Mouse (Mus musculus): ENCODE results near the gene Hadhb.

The Hadhb gene

DNA sequence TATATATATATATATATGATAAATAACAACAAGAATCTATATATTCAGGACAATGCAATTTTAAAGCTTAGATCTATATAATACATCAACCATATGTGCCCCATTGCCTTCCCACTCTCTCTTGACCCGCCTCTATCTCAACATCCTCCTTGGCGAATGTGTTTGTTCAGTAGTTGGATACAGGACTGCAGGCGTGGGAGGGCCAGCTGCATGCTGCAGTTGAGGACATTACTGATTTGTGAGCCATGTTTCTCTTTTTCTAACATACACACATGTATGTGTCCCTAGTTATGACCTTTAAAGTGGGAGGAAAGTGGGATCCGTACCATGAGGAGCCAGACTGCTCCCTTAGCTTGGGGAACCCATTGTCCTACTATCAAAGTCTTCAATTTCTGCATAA, 23.8 kb upstream of the Hadhb start:
- no peak for DNase-seq

GRCm38 (mm10) chr5:30132173-30132572, 22.9 kb upstream of the Hadhb start:
- no peak for DNase-seq

DNA sequence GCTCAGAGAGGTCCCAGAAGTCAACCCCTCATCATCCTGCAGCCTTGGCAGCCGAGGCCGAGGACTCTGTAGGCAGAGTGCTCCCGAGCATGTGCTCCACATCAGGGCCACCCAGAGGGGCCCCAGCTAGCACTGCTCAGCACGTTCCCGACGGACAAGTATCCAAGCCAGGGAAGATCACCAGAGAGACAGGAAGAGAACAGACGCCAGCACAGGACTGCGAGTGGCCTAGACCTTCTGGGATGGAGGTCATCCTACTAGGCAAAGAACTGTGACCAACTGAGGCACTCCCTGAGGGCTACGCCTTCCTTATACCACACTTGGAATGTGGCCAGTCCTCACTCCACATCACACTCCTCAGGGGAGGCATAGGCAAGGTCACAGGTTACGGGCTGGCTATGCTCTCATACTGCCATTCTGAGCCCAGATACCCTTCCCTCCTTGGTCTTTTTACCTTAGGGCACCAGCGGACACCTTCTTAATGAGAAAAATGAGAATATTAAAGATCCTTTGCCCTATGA, 19.3 kb upstream of the Hadhb start:
- DNase-seq, result no peak

DNA sequence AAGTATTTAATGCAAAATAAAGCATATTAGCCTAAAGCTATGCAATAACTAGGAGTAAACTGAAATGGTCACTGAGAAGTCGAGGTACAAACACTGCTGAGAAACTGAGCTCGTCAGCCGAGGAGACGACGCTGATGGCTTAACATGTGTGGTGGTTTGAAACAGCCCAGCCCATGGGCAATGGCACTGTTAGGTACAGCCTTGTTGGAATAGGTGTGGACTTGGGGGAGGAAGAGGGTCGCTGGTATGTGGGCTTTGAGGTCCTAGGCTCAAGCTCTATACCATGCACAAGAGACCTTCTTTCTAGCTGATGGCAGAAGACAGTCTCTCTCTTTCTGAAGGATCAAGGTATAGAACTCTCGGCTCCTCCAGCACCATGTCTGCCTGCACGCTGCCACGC, 17.8 kb upstream of the Hadhb start:
- no peak for DNase-seq

DNA sequence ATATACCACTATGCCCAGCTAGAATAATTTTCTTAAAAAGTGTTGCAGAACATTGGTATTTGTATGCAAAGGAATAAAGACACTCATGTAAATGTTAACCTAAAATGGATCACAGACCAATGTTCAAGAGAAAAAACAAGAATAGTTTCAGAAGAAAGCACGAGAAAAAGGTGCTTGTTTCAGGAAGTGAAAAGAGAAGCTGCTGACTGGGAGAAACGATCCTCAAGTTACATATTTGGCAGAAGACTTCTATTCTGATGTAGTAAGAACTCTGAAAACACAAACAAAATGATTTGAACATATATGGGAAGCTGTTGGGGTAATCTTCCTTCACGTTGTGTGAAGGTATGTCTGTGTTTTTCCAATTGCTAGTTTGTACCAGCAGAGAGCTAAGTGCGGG, 16.9 kb upstream of the Hadhb start:
- no peak for DNase-seq

- no peak for DNase-seq
Measured at GRCm38 (mm10) chr5:30146526-30146925, 8.5 kb upstream of the Hadhb start.

- DNase-seq, result no peak
Measured at GRCm38 (mm10) chr5:30148133-30148920, 6.7 kb upstream of the Hadhb start.

DNA sequence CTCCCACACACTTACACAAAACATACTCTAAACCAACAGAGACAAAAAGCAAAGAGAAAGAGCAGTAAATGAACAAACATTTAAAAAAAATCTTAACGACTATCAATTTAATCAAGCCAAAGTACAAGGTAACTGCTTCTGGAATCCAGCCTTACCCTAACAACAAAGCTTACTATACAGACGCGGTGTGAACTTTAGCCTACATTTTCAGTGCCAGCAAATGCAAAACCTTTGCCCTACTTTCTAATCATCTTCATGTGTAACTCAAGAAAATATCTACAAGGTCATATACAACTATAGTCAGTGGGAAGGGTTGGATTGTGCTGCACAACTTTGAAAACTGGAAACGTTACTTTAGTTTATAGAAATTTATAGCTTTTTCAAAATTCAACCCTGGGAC, 3.0 kb upstream of the Hadhb start:
- DNase-seq, result no peak

- no peak for DNase-seq
Measured at GRCm38 (mm10) chr5:30152413-30152812, 2.6 kb upstream of the Hadhb start.

DNA sequence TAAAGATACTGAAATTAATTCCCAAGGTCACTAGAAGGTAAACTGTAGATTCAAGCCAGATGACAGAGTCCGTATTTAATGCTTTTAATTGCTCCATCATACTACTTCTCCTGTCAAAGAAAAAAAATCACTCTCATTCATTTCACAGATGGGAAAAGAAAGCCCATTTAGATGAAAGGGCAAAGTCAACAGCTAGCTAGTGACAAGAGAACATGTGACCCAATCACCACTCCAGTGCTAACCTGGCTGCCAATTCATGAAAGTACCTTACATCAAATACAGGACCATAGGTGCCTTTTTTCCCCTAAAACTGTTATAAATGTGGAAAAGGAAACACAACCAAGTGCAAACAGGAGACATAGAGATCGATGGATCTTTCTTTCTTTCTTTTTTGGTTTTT, 1.8 kb upstream of the Hadhb start:
- DNase-seq, result no peak

DNA sequence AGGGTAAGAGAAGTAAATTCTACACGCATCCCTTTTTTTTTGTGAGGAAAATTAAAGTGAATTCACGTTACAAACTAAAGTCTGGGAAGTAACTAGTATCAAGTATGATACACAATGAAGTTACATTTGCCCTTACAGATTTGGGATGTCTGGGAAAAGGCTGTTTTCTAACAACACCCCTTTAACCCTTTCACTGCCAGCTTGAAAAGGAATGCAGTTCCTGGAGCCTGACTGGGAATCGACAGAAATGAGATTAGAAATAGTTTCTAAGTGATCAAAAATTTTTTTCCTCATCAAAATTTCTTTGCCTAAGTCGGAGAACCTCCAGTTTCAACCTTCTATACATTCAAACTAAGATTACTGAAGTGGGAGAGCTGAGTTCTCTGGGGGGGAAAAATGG, 1.0 kb upstream of the Hadhb start:
- DNase-seq, result no peak

DNA sequence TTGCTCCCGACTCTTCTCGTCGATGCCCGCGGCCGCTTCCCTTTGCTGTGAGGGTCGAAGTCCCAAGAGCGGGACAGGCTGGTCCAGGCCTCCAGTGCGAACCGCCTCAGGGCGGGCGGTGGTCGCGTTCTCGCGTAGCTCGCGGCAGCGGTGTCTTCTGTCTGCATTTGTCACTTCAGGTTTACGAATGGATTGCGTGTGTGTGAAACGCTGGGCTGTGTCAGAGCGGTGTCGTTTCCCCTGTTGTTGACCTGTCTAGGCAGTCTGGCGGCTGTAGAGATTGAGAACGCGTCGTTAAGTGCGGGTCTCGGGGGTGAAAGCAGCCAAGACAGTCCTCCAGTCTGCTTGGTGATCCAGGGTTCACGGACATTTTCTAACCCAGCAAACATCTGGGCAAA, 346 bp downstream of the Hadhb start:
- no peak for DNase-seq

DNA sequence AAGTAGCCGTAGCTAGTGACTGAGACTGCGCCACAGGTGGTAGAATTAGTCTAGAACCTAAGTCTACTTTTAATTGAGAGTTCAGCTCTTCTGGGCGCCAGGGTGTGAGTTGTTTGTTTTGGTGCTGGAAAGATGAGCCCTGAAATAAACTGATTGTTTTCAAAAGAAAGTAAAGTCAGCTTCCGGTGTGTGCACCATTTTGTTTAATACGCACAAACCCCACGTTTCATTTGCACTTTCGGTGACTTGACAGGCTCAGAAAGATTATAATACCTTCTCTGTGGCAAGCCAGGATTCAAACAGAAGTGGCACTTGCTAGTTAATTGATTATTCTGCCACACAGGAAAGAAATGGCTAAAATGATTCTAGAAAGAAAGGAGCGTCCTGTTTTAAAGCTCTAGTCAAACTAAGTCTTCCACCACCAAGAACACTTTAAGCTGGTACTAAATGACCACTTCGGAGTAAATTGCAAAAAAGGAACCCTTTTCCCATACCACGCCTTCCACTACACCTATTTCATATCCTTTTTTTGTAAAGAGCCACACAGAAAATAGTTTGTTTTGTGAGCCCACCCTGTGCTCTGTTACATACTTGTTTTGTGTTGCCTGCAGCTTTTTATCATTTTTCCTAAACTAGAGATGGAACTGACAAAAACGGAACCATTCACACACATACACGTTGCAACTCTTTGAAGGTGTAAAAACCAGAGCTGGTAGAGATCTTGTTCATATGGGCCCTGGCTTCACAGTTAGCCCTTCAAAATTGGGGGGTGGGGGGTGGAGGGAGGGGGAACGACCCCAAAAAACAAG, 977 bp downstream of the Hadhb start:
- no peak for DNase-seq

GRCm38 (mm10) chr5:30159601-30160000, 4.6 kb downstream of the Hadhb start:
- no peak for DNase-seq

DNA sequence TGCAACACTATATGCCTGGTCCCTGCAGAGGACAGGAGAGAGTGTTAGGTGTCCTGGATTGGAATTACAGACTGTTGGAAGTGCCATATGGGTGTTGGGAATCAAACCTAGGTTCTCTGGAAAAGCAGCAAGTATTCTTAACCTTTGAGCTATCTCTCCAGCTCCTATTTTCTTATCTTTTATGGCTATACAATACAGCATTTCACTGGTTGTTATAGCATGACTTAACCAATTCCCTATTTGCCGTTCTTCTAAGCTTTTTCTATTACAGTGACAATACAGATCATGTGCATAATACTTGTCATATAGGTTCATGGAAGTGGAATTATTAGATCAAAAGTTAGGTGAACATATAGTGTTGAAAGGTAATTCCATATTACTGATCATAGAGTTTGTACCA, 6.8 kb downstream of the Hadhb start:
- no peak for DNase-seq

DNA sequence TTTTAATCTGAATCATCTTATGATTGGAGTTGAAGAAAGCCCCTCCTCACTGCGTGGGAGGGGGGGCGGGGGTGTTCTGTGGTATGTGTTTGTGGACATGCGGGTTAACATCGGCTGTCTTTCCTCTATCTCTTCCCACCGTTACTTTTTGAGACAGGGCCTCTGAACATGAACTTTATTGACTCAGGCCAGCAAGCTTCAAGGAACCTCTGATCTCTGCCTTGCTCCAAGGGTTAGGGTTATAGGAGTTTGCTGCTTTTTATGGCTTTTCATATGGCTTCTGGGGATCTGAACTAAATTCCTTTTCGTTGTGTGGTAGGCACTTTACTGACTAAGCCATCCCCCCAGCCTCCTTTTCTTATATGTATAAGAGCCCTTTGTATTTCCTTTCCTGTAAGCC, 7.3 kb downstream of the Hadhb start:
- no peak for DNase-seq

DNA sequence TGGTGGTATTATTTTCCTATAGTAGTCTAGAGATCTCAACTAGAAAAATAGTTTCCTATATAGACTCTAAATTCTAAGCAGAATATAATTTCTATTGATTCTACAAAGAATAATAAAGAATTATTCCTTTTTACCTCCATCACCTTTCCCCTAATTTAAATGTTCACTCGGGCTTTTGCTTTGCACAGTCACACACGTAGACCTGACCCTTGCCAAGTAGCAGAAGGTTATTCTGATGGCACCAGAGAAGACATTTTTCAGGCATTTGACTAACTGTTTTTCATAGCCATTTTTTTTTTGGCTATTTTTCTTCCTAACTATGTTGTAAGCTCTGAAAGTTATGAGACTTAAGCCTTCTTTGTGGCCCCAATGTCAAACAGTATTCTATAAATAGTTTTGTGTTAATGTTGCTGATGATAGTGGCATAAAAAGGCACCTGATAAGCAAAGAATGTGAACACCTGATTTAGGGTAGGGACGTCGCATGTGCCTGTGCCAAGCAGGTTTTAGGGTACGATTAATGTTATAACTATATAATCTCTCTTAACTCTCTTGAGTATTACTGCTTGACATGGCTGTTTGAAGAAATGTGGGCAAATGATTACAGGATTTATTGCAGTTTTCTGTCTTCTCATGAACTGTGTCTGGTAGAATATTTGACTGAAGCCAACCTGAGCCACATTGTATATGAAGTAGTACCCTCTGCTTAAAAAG, 10.3 kb downstream of the Hadhb start:
- no peak for DNase-seq

DNA sequence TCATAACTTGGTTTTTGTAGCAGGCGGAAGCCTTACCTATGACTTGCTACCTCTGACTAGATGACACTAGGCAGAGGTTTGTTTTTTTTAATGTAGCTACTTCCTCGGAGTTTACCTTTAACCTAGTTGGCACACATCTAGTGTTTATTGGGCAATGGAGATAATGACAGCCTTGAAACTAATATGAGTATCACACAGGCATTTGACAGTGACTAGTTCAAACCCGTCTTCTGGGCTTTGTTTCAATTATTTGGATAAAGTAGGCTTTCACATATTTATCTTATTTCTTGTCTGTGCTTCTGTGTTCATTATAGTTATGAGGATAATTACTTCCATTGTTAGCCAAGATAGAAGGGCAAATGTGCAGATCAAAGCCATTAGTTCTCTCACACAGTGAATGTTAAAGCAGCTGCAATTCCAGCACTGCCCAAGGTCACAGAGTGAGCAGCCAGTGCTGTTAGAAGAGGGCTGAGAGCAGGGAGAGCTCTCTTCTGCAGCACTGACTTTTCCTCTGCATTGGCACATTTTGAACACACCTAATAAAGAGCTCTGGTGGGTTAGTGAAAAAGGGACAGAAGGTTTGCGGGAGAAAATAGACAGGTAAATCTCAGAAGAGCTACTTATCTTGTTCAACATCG, 15.4 kb downstream of the Hadhb start:
- DNase-seq, result no peak

GRCm38 (mm10) chr5:30172115-30172514, 17.1 kb downstream of the Hadhb start:
- DNase-seq, result no peak

- DNase-seq, result no peak
Measured at GRCm38 (mm10) chr5:30172931-30173692, 18.1 kb downstream of the Hadhb start.

GRCm38 (mm10) chr5:30175811-30176210, 20.8 kb downstream of the Hadhb start:
- DNase-seq, result no peak

All from spleen, adult 18-20 months (tissue).